Mouse (Mus musculus) myocyte (in vitro differentiated cells): ENCODE results near the gene Gna11.

Experiments
- CEBPB ChIP-seq: IDR thresholded peaks from 2 replicates; pipeline ENCODE4 v1.6.1; 2011; ENCODE audit warnings: mild to moderate bottlenecking, moderate library complexity; ENCODE audit not compliant: poor library complexity, insufficient read depth, severe bottlenecking
- E2F4 ChIP-seq: IDR thresholded peaks from one replicate; pipeline ENCODE4 v1.6.1; 2011; ENCODE audit warnings: mild to moderate bottlenecking, control low read depth, moderate library complexity; ENCODE audit not compliant: insufficient read depth
- MAX ChIP-seq: IDR thresholded peaks from one replicate; pipeline ENCODE4 v1.6.1; 2011; ENCODE audit warnings: low read depth, mild to moderate bottlenecking, control low read depth
- MYOD1 ChIP-seq, 3 experiments: IDR thresholded peaks; one replicate each; pipeline ENCODE4 v1.6.1; 2011; ENCODE audit warnings: control low read depth in 2 of 3, low read depth in 2 of 3, mild to moderate bottlenecking in 2 of 3, moderate library complexity in 1 of 3; ENCODE audit not compliant: insufficient read length in 2 of 3, control insufficient read depth in 1 of 3
- MYOG ChIP-seq, 3 experiments: IDR thresholded peaks; one replicate each; pipeline ENCODE4 v1.6.1; 2011; ENCODE audit warnings: control low read depth in 2 of 3, low read depth in 2 of 3, mild to moderate bottlenecking in 2 of 3; ENCODE audit not compliant: insufficient read length in 2 of 3, control insufficient read depth in 1 of 3, insufficient read depth in 1 of 3
- POLR2A ChIP-seq: IDR thresholded peaks from one replicate; pipeline ENCODE4 v1.6.1; 2011; ENCODE audit warnings: low read depth, mild to moderate bottlenecking, control low read depth, moderate library complexity; ENCODE audit not compliant: insufficient read length
- REST ChIP-seq: IDR thresholded peaks from one replicate; pipeline ENCODE4 v1.6.1; 2011; ENCODE audit warnings: mild to moderate bottlenecking, control low read depth, moderate library complexity; ENCODE audit not compliant: insufficient read depth, insufficient read length
- SRF ChIP-seq: IDR thresholded peaks from one replicate; pipeline ENCODE4 v1.6.1; 2011; ENCODE audit warnings: low read depth; ENCODE audit not compliant: control insufficient read depth, insufficient read length
- TCF12 ChIP-seq: IDR thresholded peaks from one replicate; pipeline ENCODE4 v1.6.1; 2011; ENCODE audit warnings: mild to moderate bottlenecking, control low read depth; ENCODE audit not compliant: poor library complexity, insufficient read depth, severe bottlenecking
- TCF3 ChIP-seq: IDR thresholded peaks from one replicate; pipeline ENCODE4 v1.6.1; 2011; ENCODE audit warnings: low read depth, control low read depth; ENCODE audit not compliant: insufficient read length
- USF1 ChIP-seq: IDR thresholded peaks from one replicate; pipeline ENCODE4 v1.6.1; 2011; ENCODE audit warnings: low read depth, mild to moderate bottlenecking, control low read depth, moderate library complexity

GRCm38 (mm10) chr10:81541363-81541762 is 3.6 kb downstream of the Gna11 start:
- no peak for TF ChIP-seq POLR2A
- TF ChIP-seq USF1, result no peak
- no peak for TF ChIP-seq E2F4
- no peak for TF ChIP-seq MAX
- no peak for TF ChIP-seq CEBPB
- no peak for TF ChIP-seq TCF12
- TF ChIP-seq REST, result no peak
- no peak for TF ChIP-seq MYOG (IDR thresholded peaks at IDR 0.05; ENCODE audit: control insufficient read depth in 1 of 3, insufficient read depth in 1 of 3, insufficient read length in 2 of 3, low read depth in 2 of 3)
- no peak for TF ChIP-seq MYOD1 (IDR thresholded peaks at IDR 0.05; ENCODE audit: control insufficient read depth in 1 of 3, insufficient read length in 2 of 3, low read depth in 2 of 3)
- TF ChIP-seq SRF, result no peak
- TF ChIP-seq TCF3, result no peak
